Mouse (Mus musculus): Measurements from ENCODE around the gene Mfap3l. TPM values are rescaled to one million over a fixed set of nuclear protein-coding genes. Genes with fewer than 3 reads are reported as not detected.

The Mfap3l gene
- polyA plus RNA-seq, 1 experiment from 2014 or later = 3.0 TPM

DNA sequence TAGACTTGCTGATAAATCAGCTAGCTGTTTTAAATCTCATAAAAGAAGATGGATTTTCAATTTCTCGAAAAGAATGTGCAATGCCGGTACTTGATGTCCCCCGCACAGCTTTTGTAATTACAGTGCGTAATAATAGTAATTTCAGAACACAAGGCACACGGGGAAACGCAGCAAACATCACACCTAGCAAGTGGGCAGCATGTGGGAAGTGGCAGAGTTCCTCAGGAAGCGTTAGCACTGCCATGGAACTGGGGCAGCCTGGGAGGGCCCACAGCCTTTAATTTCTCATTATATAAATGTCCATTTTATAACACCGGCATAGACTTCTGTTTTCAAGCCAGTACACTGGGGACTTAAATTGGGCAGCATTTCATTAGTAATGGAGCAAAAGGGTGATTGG, 27.1 kb downstream of the Mfap3l start:
- no peaks in the 10 kb centered on the region for H3K9me3 ChIP-seq (ENCODE audit: control insufficient read depth, low read length)
- no peaks in the 10 kb centered on the region for H3K36me3 ChIP-seq (ENCODE audit: control insufficient read depth, insufficient read depth, low read length)
- WGBS = 87% methylated on average over 8 of the region's 8 CpGs
- H3K4me1 ChIP-seq (ENCODE audit: control insufficient read depth, insufficient read depth, low read length) = no peaks in the 10 kb centered on the region
- no peak overlapping the region for H3K4me3 ChIP-seq (replicated peaks; ENCODE audit: low read depth, low read length)
- H3K27ac ChIP-seq (replicated peaks; ENCODE audit: low read depth, low read length) = no peak overlapping the region
- no peak overlapping the region for H3K9ac ChIP-seq (replicated peaks; ENCODE audit: low read length)
- H3K4me2 ChIP-seq (ENCODE audit: low read length) = no peak overlapping the region
- DNase-seq (no peak), ATAC-seq (ENCODE audit: low FRiP score, low TSS enrichment) (no peak)
- H3K27me3 ChIP-seq (ENCODE audit: control insufficient read depth, insufficient read depth, low read length) = no peaks in the 10 kb centered on the region

GRCm38 (mm10) chr8:60661191-60661590, 28.6 kb downstream of the Mfap3l start:
- no peak for ATAC-seq (ENCODE audit: low FRiP score, low TSS enrichment)
- no peaks in the 10 kb centered on the region for H3K36me3 ChIP-seq (ENCODE audit: control insufficient read depth, insufficient read depth, low read length)

DNA sequence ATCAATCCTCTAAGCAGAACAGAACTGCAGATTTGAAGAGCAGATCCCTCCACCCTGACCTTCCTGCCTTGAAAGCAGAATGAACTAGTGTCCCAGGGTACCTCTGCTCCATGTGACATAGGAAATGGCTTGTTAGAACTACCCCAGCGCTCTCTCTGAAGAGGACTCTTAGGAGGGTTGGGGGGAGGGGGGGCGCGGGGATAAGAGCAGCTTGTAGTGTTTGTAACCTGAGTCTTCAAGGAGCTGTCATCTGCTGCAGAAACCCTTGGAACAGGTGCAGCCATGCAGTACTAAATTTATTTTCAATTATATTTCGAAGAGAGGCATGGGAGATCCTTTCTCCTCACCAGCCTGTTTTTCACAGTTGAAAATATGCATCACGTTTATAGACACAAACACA, 30.9 kb downstream of the Mfap3l start:
- no peak overlapping the region for H3K9ac ChIP-seq (replicated peaks; ENCODE audit: low read length)
- H3K4me2 ChIP-seq (ENCODE audit: low read length) = no peak overlapping the region
- DNase-seq (no peak), ATAC-seq (ENCODE audit: low FRiP score, low TSS enrichment) (no peak)
- no peak overlapping the region for H3K4me3 ChIP-seq (replicated peaks; ENCODE audit: low read depth, low read length)
- H3K36me3 ChIP-seq (ENCODE audit: control insufficient read depth, insufficient read depth, low read length) = no peaks in the 10 kb centered on the region
- H3K27me3 ChIP-seq (ENCODE audit: control insufficient read depth, insufficient read depth, low read length) = no peaks in the 10 kb centered on the region
- H3K4me1 ChIP-seq (ENCODE audit: control insufficient read depth, insufficient read depth, low read length) = no peaks in the 10 kb centered on the region
- H3K27ac ChIP-seq (replicated peaks; ENCODE audit: low read depth, low read length) = no peak overlapping the region
- H3K9me3 ChIP-seq (ENCODE audit: control insufficient read depth, low read length) = no peaks in the 10 kb centered on the region
- WGBS = 65% methylated on average over 5 of the region's 5 CpGs

More at GRCm38 (mm10) chr8:60661191-60661590, 28.6 kb downstream of the Mfap3l start:
- H3K27me3 ChIP-seq (ENCODE audit: control insufficient read depth, insufficient read depth, low read length) = no peaks in the 10 kb centered on the region
- no peak overlapping the region for H3K27ac ChIP-seq (replicated peaks; ENCODE audit: low read depth, low read length)
- H3K9me3 ChIP-seq (ENCODE audit: control insufficient read depth, low read length) = no peaks in the 10 kb centered on the region
- no peak overlapping the region for H3K4me3 ChIP-seq (replicated peaks; ENCODE audit: low read depth, low read length)
- no peak overlapping the region for H3K9ac ChIP-seq (replicated peaks; ENCODE audit: low read length)
- no peak overlapping the region for H3K4me2 ChIP-seq (ENCODE audit: low read length)
- WGBS = 94% methylated on average over 2 of the region's 2 CpGs
- DNase-seq = no peak
- H3K4me1 ChIP-seq (ENCODE audit: control insufficient read depth, insufficient read depth, low read length) = no peaks in the 10 kb centered on the region

DNA sequence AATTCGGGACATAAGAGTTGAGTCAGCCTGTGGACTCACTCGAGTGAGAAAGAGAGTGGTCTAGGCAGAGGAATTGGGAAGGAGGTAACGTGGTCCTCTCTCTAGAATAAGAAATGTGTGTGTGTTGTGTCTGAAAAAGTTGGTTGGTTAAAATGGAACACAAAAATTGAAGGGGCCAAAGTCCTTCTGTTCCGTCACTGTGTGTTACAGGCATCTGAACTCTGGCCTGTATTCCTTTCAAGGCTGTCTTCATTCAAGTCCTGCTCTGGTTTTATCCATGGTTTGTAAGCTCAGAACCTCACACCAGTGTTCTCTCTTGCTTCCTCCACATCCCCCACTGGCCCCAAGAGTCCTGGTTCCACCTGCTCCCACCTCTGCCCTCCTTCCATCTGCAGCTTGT, 33.2 kb downstream of the Mfap3l start:
- Histone ChIP-seq H3K36me3 (ENCODE audit: control insufficient read depth, insufficient read depth, low read length) (no peaks in the 10 kb centered on the region), H3K4me1 (ENCODE audit: control insufficient read depth, insufficient read depth, low read length) (no peaks in the 10 kb centered on the region), H3K9ac (replicated peaks; ENCODE audit: low read length) (no peak overlapping the region), H3K27ac (replicated peaks; ENCODE audit: low read depth, low read length) (no peak overlapping the region), H3K9me3 (ENCODE audit: control insufficient read depth, low read length) (no peaks in the 10 kb centered on the region), H3K27me3 (ENCODE audit: control insufficient read depth, insufficient read depth, low read length) (no peaks in the 10 kb centered on the region), H3K4me3 (replicated peaks; ENCODE audit: low read depth, low read length) (no peak overlapping the region), H3K4me2 (ENCODE audit: low read length) (no peak overlapping the region)
- 81% methylated on average over 4 of the region's 4 CpGs for WGBS
- no peak for ATAC-seq (ENCODE audit: low FRiP score, low TSS enrichment)
- no peak for DNase-seq

- Histone ChIP-seq H3K9me3 (ENCODE audit: control insufficient read depth, low read length) (no peaks in the 10 kb centered on the region), H3K4me3 (replicated peaks; ENCODE audit: low read depth, low read length) (no peak overlapping the region), H3K36me3 (ENCODE audit: control insufficient read depth, insufficient read depth, low read length) (no peaks in the 10 kb centered on the region), H3K27me3 (ENCODE audit: control insufficient read depth, insufficient read depth, low read length) (no peaks in the 10 kb centered on the region), H3K4me1 (ENCODE audit: control insufficient read depth, insufficient read depth, low read length) (no peaks in the 10 kb centered on the region), H3K27ac (replicated peaks; ENCODE audit: low read depth, low read length) (no peak overlapping the region), H3K4me2 (ENCODE audit: low read length) (no peak overlapping the region), H3K9ac (replicated peaks; ENCODE audit: low read length) (no peak overlapping the region)
- 74% methylated on average over 3 of the region's 3 CpGs for WGBS
- ATAC-seq (ENCODE audit: low FRiP score, low TSS enrichment) (no peak), DNase-seq (no peak)
These were observed 34.2 kb downstream of the Mfap3l start for GRCm38 (mm10) chr8:60666852-60667251.

DNA sequence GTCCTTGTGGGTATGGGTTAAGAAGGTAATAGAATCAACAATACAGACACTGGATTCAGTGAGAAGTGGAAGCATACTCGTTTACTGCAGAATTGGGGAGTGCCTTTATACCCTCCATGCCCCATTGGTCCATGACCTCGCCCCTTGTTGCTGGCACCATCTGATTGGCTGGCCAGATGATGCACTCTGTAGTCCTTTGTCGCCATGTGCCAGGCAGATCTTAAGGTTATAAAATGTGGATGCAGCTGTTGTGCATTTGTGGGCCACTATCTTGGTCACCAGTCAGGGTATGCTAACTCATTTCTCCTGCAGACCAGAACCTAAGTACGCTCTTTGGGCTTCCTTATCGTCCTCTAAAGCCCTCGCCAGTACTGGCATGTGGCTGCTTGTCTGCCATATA, 46.0 kb downstream of the Mfap3l start:
- DNase-seq = no peak
- Histone ChIP-seq H3K4me1 (ENCODE audit: control insufficient read depth, insufficient read depth, low read length) (no peaks in the 10 kb centered on the region), H3K36me3 (ENCODE audit: control insufficient read depth, insufficient read depth, low read length) (no peaks in the 10 kb centered on the region), H3K9me3 (ENCODE audit: control insufficient read depth, low read length) (no peaks in the 10 kb centered on the region), H3K4me2 (ENCODE audit: low read length) (no peak overlapping the region), H3K4me3 (replicated peaks; ENCODE audit: low read depth, low read length) (no peak overlapping the region), H3K27ac (replicated peaks; ENCODE audit: low read depth, low read length) (no peak overlapping the region), H3K27me3 (ENCODE audit: control insufficient read depth, insufficient read depth, low read length) (no peaks in the 10 kb centered on the region), H3K9ac (replicated peaks; ENCODE audit: low read length) (no peak overlapping the region)
- no peak for ATAC-seq (ENCODE audit: low FRiP score, low TSS enrichment)
- WGBS = 88% methylated on average over 6 of the region's 6 CpGs

- no peak for ATAC-seq (ENCODE audit: low FRiP score, low TSS enrichment)
- DNase-seq = no peak
- H3K9ac ChIP-seq (replicated peaks; ENCODE audit: low read length) = no peak overlapping the region
- no peak overlapping the region for H3K4me2 ChIP-seq (ENCODE audit: low read length)
- H3K36me3 ChIP-seq (ENCODE audit: control insufficient read depth, insufficient read depth, low read length) = no peaks in the 10 kb centered on the region
- H3K4me1 ChIP-seq (ENCODE audit: control insufficient read depth, insufficient read depth, low read length) = no peaks in the 10 kb centered on the region
- H3K27ac ChIP-seq (replicated peaks; ENCODE audit: low read depth, low read length) = no peak overlapping the region
- WGBS = 90% methylated on average over 4 of the region's 4 CpGs
- H3K9me3 ChIP-seq (ENCODE audit: control insufficient read depth, low read length) = no peaks in the 10 kb centered on the region
- H3K4me3 ChIP-seq (replicated peaks; ENCODE audit: low read depth, low read length) = no peak overlapping the region
- no peaks in the 10 kb centered on the region for H3K27me3 ChIP-seq (ENCODE audit: control insufficient read depth, insufficient read depth, low read length)
These were observed 49.2 kb downstream of the Mfap3l start for GRCm38 (mm10) chr8:60681811-60682210.

DNA sequence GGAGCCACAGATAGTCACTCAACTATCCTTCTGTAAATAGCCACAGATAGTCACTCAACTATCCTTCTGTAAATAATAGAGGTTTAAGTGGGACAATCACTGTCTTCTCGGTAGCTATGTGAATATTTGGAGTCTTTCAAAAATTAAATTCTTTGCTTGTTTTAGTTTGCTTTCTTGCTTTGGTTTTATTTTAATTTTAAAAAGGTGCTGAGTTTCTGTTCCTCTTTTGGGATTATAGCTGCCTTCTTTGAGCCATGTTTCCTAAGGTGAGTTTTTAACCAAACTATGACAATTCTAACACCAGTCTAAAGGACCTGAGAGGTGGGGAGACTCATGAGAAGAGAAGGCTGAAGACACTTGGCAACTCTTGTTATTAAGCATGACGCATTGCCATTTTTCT, 49.7 kb downstream of the Mfap3l start:
- WGBS = 94% methylated on average over 2 of the region's 2 CpGs
- H3K4me3 ChIP-seq (replicated peaks; ENCODE audit: low read depth, low read length) = no peak overlapping the region
- no peaks in the 10 kb centered on the region for H3K27me3 ChIP-seq (ENCODE audit: control insufficient read depth, insufficient read depth, low read length)
- H3K27ac ChIP-seq (replicated peaks; ENCODE audit: low read depth, low read length) = no peak overlapping the region
- no peak overlapping the region for H3K9ac ChIP-seq (replicated peaks; ENCODE audit: low read length)
- DNase-seq (no peak), ATAC-seq (ENCODE audit: low FRiP score, low TSS enrichment) (no peak)
- H3K4me2 ChIP-seq (ENCODE audit: low read length) = no peak overlapping the region
- H3K4me1 ChIP-seq (ENCODE audit: control insufficient read depth, insufficient read depth, low read length) = no peaks in the 10 kb centered on the region
- no peaks in the 10 kb centered on the region for H3K9me3 ChIP-seq (ENCODE audit: control insufficient read depth, low read length)
- H3K36me3 ChIP-seq (ENCODE audit: control insufficient read depth, insufficient read depth, low read length) = no peaks in the 10 kb centered on the region

GRCm38 (mm10) chr8:60711516-60712086, 79.0 kb downstream of the Mfap3l start:
- Histone ChIP-seq H3K4me1 (ENCODE audit: control insufficient read depth, insufficient read depth, low read length) (no peaks in the 10 kb centered on the region), H3K36me3 (ENCODE audit: control insufficient read depth, insufficient read depth, low read length) (no peaks in the 10 kb centered on the region), H3K9ac (replicated peaks; ENCODE audit: low read length) (no peak overlapping the region), H3K4me3 (replicated peaks; ENCODE audit: low read depth, low read length) (no peak overlapping the region), H3K27me3 (ENCODE audit: control insufficient read depth, insufficient read depth, low read length) (no peaks in the 10 kb centered on the region), H3K9me3 (ENCODE audit: control insufficient read depth, low read length) (no peaks in the 10 kb centered on the region), H3K4me2 (ENCODE audit: low read length) (no peak overlapping the region), H3K27ac (replicated peaks; ENCODE audit: low read depth, low read length) (no peak overlapping the region)
- DNase-seq (peak; percentile 68), ATAC-seq (ENCODE audit: low FRiP score, low TSS enrichment) (peak; percentile 72)
- 52% methylated on average over 8 of the region's 8 CpGs for WGBS
